Mouse (Mus musculus): Measurements from ENCODE around the gene Psmb7. TPM values are rescaled to one million over a fixed set of nuclear protein-coding genes. Genes with fewer than 3 reads are reported as not detected.
A peak's percentile ranks its signal among the peaks of the same experiment; 100 is the strongest.

The Psmb7 gene
- 264 and 270 TPM in 2 replicates for polyA plus RNA-seq (2014; fragmentation: Nextera tagmentation; extraction: Ambion mirVana)

DNA sequence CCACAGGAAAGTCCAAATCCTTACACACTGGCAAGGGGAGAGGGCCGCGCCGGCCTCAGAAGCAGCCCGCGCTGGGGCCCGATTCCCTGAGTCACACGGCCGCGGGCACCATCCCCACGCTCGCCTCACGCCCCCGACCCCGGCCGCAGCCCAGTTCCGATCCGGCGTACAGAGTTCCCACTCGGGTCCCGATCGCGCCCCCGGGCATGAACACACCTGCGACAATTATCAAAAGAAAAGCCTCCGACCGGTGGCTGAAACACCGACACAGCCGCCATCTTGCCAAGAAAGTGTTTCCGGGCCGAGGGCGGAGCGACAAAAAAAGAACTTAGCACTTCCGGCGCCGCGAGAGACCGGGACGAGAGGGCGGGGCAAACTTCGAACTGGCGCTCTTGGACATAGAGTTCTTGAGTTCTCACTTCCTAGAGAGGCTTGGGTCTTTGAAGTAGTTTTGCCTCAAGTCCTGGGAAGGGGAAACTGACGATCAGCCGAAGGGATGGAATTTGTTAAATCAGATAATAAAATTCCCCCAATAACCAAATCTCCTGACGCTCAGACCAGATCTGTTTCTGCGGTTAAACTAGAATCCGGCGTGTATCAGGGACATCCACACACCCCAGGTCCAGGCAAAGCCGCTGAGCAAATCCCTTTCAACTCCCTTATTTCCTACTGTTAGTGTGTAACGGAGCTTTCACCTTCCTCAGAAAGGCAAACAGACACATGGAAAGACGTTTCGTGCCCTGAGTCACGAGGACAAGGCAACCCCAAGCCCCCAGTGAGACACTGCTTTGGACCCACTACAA is at the start of gene Psmb7:
Gene Psmb7 (minus strand): TSS at position 463 of the 803 bp plus-strand sequence.
- DNase-seq (peak; percentile 98), ATAC-seq (ENCODE audit: insufficient read depth) (peak; percentile 89)
- no peak for TF ChIP-seq CTCF (IDR thresholded peaks at IDR 0.05; ENCODE audit: low read depth)
- 2% methylated on average over 52 of the region's 52 CpGs for WGBS
- Histone ChIP-seq H3K27ac (ENCODE audit: low read depth) (peak within 1 kb of the TSS; percentile 70), H3K9ac (peak within 1 kb of the TSS; percentile 91), H3K27me3 (ENCODE audit: insufficient read depth, low read length) (no peaks in the 10 kb centered on the region), H3K4me3 (ENCODE audit: low read depth, low read length) (peak within 1 kb of the TSS; percentile 89), H3K4me1 (ENCODE audit: insufficient read depth) (0 out of 2 replicates have a peak, but pooled peaks cover 5% of the 10 kb centered on the region), H3K4me2 (peak within 1 kb of the TSS; percentile 90), H3K9me3 (ENCODE audit: low read depth, low read length) (no peaks in the 10 kb centered on the region), H3K36me3 (ENCODE audit: insufficient read depth) (peaks cover 30% of the 10 kb centered on the region)

DNA sequence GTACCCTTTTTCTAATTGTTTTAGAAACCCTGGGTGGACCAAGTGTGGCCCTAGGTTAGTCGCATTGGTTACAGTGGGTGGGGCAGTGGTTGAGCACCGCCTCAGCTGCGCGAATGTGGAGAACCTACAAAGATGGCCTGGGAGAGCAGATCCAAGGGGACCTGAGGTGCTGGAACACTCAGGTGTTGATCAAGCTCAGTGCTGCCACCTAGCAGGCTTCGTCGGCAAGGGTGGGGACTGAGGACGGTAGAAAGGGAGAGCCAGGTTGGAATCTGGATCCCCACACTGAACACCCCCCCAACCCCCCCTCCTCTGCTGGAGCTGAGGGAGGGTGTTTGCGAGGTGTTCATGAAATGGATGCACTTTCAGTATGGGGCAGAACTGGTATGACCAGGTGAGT is 47.7 kb upstream of the Psmb7 start:
- H3K4me2 ChIP-seq: no peak overlapping the region
- H3K9ac ChIP-seq: no peak overlapping the region
- WGBS: 12% methylated on average over 8 of the region's 8 CpGs
- H3K27ac ChIP-seq (ENCODE audit: low read depth): no peak overlapping the region
- H3K9me3 ChIP-seq (ENCODE audit: low read depth, low read length): no peaks in the 10 kb centered on the region
- ATAC-seq (ENCODE audit: insufficient read depth) (no peak), DNase-seq (peak; percentile 66)
- H3K27me3 ChIP-seq (ENCODE audit: insufficient read depth, low read length): no peaks in the 10 kb centered on the region
- H3K4me3 ChIP-seq (ENCODE audit: low read depth, low read length): no peak overlapping the region
- no peaks in the 10 kb centered on the region for H3K36me3 ChIP-seq (ENCODE audit: insufficient read depth)
- TF ChIP-seq CTCF (IDR thresholded peaks at IDR 0.05; ENCODE audit: low read depth): peak; percentile 66
- H3K4me1 ChIP-seq (ENCODE audit: insufficient read depth): no peaks in the 10 kb centered on the region

DNA sequence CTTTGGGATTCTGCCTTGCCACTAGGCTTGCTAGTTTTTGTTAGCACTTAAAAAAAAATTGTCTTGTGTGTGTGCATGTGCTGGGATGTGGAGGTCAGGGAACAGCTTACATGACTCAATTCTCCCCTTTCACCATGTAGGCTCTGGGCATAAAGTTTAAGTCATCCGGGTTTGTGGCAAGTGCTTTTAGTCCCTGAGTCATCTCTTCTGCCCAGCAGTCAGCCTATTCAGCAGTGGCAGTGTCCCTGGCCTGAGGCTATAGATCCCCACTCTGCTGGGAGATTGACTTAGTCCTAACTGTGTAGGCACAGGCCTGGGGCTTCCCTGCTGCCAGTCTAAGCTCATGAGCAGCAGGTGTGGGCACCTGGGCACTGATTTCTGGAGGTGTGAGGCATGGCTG is 46.0 kb upstream of the Psmb7 start:
- H3K4me2 ChIP-seq: no peak overlapping the region
- no peaks in the 10 kb centered on the region for H3K4me1 ChIP-seq (ENCODE audit: insufficient read depth)
- no peak overlapping the region for H3K27ac ChIP-seq (ENCODE audit: low read depth)
- no peak for TF ChIP-seq CTCF (IDR thresholded peaks at IDR 0.05; ENCODE audit: low read depth)
- no peaks in the 10 kb centered on the region for H3K27me3 ChIP-seq (ENCODE audit: insufficient read depth, low read length)
- no peak for DNase-seq
- WGBS: 44% methylated on average over 1 of the region's 1 CpGs
- H3K9ac ChIP-seq: no peak overlapping the region
- H3K9me3 ChIP-seq (ENCODE audit: low read depth, low read length): no peaks in the 10 kb centered on the region
- ATAC-seq (ENCODE audit: insufficient read depth): no peak
- no peaks in the 10 kb centered on the region for H3K36me3 ChIP-seq (ENCODE audit: insufficient read depth)
- H3K4me3 ChIP-seq (ENCODE audit: low read depth, low read length): no peak overlapping the region

DNA sequence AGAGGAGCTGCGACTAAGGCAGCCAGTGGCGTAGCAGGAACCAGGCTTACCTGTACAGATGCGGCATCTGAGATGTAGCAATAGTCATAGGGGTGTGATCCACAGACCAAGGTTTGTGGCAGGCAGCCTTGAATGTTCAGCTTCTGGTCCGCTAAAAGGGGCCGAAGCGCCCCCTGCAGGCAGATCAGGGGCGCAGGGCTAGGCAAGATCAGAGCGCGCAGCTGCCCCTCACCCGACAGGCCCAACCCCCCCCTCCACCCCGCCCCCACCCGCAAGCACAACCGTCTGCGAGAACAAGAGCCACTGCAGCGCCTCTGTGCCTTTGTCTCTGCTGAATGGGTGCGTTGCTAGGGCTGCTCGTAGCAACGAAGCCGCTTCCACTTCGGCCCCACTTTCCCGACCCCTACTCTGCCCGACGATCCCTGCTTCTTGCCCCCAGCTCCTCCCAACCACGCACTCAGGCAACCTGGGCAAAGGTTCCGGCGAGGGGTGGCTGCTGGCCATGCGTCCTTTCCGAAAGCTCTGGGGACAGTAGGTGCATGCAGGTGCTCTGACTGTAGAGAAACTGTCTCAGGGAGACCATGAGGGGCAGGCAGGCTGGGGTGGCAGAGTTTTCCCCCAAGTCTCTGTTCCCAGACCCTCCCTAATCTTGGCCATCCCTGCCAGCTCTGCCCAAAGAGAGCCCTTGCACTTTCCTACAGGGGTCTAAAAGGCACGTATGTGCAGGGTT is 45.1 kb upstream of the Psmb7 start:
- 4% methylated on average over 29 of the region's 29 CpGs for WGBS

DNA sequence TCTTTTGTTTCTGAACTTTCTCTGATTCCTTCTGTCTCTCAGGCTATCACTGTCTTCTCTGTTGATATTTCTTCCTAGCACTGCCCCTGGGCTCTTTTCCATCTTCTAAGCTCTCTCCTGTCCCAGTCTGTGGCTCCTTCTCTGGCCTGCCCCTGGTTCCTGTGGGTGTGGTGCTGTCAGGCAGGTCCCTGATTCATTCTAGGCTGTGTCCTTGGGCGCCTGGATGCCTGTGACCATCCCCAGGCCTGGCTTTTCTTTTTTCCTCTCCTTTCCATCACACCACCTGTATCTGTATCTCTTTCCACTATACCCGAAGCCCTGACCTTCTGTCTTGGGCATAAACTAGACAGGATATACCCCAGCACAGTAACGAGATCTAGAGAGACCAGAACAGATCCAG is 41.9 kb upstream of the Psmb7 start:
- Histone ChIP-seq H3K9ac (no peak overlapping the region), H3K4me1 (ENCODE audit: insufficient read depth) (no peaks in the 10 kb centered on the region), H3K4me2 (no peak overlapping the region), H3K27me3 (ENCODE audit: insufficient read depth, low read length) (no peaks in the 10 kb centered on the region), H3K9me3 (ENCODE audit: low read depth, low read length) (no peaks in the 10 kb centered on the region), H3K27ac (ENCODE audit: low read depth) (no peak overlapping the region), H3K36me3 (ENCODE audit: insufficient read depth) (no peaks in the 10 kb centered on the region), H3K4me3 (ENCODE audit: low read depth, low read length) (no peak overlapping the region)
- WGBS: 63% methylated on average over 3 of the region's 3 CpGs
- DNase-seq (no peak), ATAC-seq (ENCODE audit: insufficient read depth) (no peak)
- TF ChIP-seq CTCF (IDR thresholded peaks at IDR 0.05; ENCODE audit: low read depth): no peak

More for the DNA sequence above, 45.1 kb upstream of the Psmb7 start:
- H3K27ac ChIP-seq (ENCODE audit: low read depth): no peak overlapping the region
- DNase-seq (peak; percentile 69), ATAC-seq (ENCODE audit: insufficient read depth) (peak; percentile 78)
- H3K4me2 ChIP-seq: peak overlapping the region; percentile 63
- no peaks in the 10 kb centered on the region for H3K9me3 ChIP-seq (ENCODE audit: low read depth, low read length)
- H3K9ac ChIP-seq: peak overlapping the region; percentile 29
- no peaks in the 10 kb centered on the region for H3K36me3 ChIP-seq (ENCODE audit: insufficient read depth)
- peak overlapping the region; percentile 25 for H3K4me3 ChIP-seq (ENCODE audit: low read depth, low read length)
- H3K27me3 ChIP-seq (ENCODE audit: insufficient read depth, low read length): no peaks in the 10 kb centered on the region
- peak; percentile 69 for TF ChIP-seq CTCF (IDR thresholded peaks at IDR 0.05; ENCODE audit: low read depth)
- no peaks in the 10 kb centered on the region for H3K4me1 ChIP-seq (ENCODE audit: insufficient read depth)

DNA sequence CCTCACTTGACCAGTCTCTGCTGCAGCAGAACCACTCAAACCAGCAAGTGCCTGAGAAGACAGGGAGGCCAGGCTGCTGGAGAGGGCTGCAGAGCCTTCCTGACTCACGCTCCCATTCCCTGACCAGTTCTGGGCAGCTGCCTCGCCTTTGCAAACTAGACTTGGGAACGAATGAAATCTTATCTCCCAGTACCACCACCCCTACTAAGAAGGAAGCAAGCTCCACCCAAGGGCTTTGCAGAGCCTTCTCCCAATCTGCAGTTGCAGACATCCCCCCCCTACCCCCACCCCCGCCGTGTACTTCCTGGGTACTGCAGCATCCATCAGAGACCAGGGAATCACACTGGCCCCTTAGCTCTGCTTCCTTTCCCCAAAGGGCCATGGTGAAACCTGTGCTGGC is 39.2 kb upstream of the Psmb7 start:
- H3K4me3 ChIP-seq (ENCODE audit: low read depth, low read length): no peak overlapping the region
- TF ChIP-seq CTCF (IDR thresholded peaks at IDR 0.05; ENCODE audit: low read depth): no peak
- ATAC-seq (ENCODE audit: insufficient read depth): no peak
- no peak overlapping the region for H3K9ac ChIP-seq
- DNase-seq: no peak
- no peaks in the 10 kb centered on the region for H3K9me3 ChIP-seq (ENCODE audit: low read depth, low read length)
- H3K27me3 ChIP-seq (ENCODE audit: insufficient read depth, low read length): no peaks in the 10 kb centered on the region
- no peak overlapping the region for H3K4me2 ChIP-seq
- no peaks in the 10 kb centered on the region for H3K36me3 ChIP-seq (ENCODE audit: insufficient read depth)
- no peak overlapping the region for H3K27ac ChIP-seq (ENCODE audit: low read depth)
- H3K4me1 ChIP-seq (ENCODE audit: insufficient read depth): no peaks in the 10 kb centered on the region
- 69% methylated on average over 5 of the region's 5 CpGs for WGBS

DNA sequence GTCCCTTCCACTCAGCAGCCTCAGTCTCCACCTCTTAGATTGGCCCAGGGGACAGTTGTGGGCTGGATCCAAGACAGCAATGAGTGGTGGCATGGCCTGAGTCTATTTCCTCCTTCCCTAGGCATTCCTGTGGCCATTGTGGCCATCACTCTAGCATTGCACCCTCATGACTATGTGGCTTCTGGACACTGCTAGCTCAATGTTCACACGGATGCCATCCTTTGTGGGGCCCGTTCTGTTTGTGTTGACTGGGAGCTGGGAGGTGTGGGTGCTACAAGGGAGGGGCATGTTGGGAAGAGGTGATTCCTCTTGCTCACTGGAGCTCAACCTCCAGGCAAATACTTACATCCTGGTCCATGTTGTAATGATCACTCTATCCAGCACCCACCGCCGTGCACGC is 38.3 kb upstream of the Psmb7 start:
- Histone ChIP-seq H3K4me3 (ENCODE audit: low read depth, low read length) (no peak overlapping the region), H3K4me1 (ENCODE audit: insufficient read depth) (no peaks in the 10 kb centered on the region), H3K4me2 (no peak overlapping the region), H3K9me3 (ENCODE audit: low read depth, low read length) (no peaks in the 10 kb centered on the region), H3K9ac (no peak overlapping the region), H3K27ac (ENCODE audit: low read depth) (no peak overlapping the region), H3K36me3 (ENCODE audit: insufficient read depth) (no peaks in the 10 kb centered on the region), H3K27me3 (ENCODE audit: insufficient read depth, low read length) (no peaks in the 10 kb centered on the region)
- TF ChIP-seq CTCF (IDR thresholded peaks at IDR 0.05; ENCODE audit: low read depth): no peak
- WGBS: 89% methylated on average over 5 of the region's 5 CpGs
- ATAC-seq (ENCODE audit: insufficient read depth) (no peak), DNase-seq (no peak)

Data from lung, embryonic 14.5 days (tissue).